ENCODE assay signal across 27 mouse cellular contexts in the genomic region with DNA sequence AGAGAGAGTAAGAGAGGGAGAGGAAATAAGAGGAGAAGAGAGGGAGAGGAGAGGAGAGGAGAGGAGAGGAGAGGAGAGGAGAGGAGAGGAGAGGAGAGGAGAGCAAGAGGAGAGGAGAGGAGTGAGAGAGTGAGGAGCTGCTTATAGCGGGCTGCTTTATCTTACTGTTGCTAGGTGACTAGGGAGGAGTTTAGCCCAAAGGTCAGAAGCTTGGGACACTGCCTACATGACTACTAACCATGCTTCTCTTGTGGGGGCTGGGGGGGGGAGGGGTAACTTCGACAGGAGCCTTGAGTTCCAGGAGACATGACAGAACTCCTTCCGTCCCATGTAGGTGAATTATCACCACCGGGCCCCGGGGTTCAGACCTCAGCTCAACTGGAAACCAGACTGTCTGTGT. TPM values are rescaled to one million over a fixed set of nuclear protein-coding genes. Genes with fewer than 3 reads are reported as not detected.
DNase-seq lines count a peak whose midpoint lies in the region; ATAC-seq and TF ChIP-seq lines count a peak whose summit lies in the region.
"Had no signal": no experiment of that assay in that cellular context is flagged by ENCODE, and none has a peak within 500 bp of the region (broad histone marks: within the 10 kb centered on the region; RNA-seq: fewer than 3 reads in every experiment).

No protein-coding gene starts in this region.

- TF ChIP-seq EP300 in liver, postnatal 0 days (IDR thresholded peaks at IDR 0.05; ENCODE audit: low read depth), result no peak

- H3K9me3 ChIP-seq in liver, embryonic 12.5 days (replicated peaks), result no peaks in the 10 kb centered on the region
- no peaks in the 10 kb centered on the region for H3K9me3 ChIP-seq in liver, postnatal 0 days (ENCODE audit: low read length)
- H3K9me3 ChIP-seq: embryonic facial prominence, embryonic 15.5 days; forebrain, embryonic 10.5 days; G1E; heart, embryonic 12.5 days; hindbrain, embryonic 15.5 days had no signal

- H3K27me3 ChIP-seq in liver, embryonic 12.5 days (replicated peaks), result no peaks in the 10 kb centered on the region
- no peaks in the 10 kb centered on the region for H3K27me3 ChIP-seq in liver, postnatal 0 days (ENCODE audit: insufficient read depth, low read length)
- H3K27me3 ChIP-seq: embryonic facial prominence, embryonic 15.5 days; hindbrain, embryonic 15.5 days had no signal

- no peaks in the 10 kb centered on the region for H3K36me3 ChIP-seq in liver, embryonic 12.5 days
- H3K36me3 ChIP-seq in liver, postnatal 0 days (replicated peaks; ENCODE audit: insufficient read depth, low read length), result no peaks in the 10 kb centered on the region
- H3K36me3 ChIP-seq: embryonic facial prominence, embryonic 15.5 days; forebrain, embryonic 10.5 days; G1E; heart, embryonic 12.5 days; hindbrain, embryonic 15.5 days had no signal

- whole genome bisulfite sequencing in liver, embryonic 12.5 days (ENCODE audit: insufficient replicate concordance), result 47% methylated on average over 5 of the region's 5 CpGs
- 57% methylated on average over 5 of the region's 5 CpGs for WGBS in liver, postnatal 0 days (ENCODE audit: insufficient replicate concordance)

- H3K4me1 ChIP-seq in liver, embryonic 12.5 days, result peaks cover 6% of the 10 kb centered on the region; the same call in 1 of the 2 replicates
- no peaks in the 10 kb centered on the region for H3K4me1 ChIP-seq in liver, postnatal 0 days (ENCODE audit: insufficient read depth)
- H3K4me1 ChIP-seq: embryonic facial prominence, embryonic 15.5 days; hindbrain, embryonic 15.5 days had no signal

- no peak overlapping the region for H3K27ac ChIP-seq in liver, embryonic 12.5 days
- no peak overlapping the region for H3K27ac ChIP-seq in liver, postnatal 0 days (ENCODE audit: low read depth)
- H3K27ac ChIP-seq: embryonic facial prominence, embryonic 15.5 days; hindbrain, embryonic 15.5 days had no signal

- no peak for TF ChIP-seq CTCF in liver, postnatal 0 days (IDR thresholded peaks at IDR 0.05; ENCODE audit: low read depth)

- DNase-seq in adrenal gland, adult 2 months, result peak; percentile 8
- DNase-seq in adrenal gland, adult 18-20 months (ENCODE audit: low spot score in 2 of 2), result no peak
- peak; percentile 29 for DNase-seq in embryo, embryonic 10 days (ENCODE audit: low spot score)
- no peak for DNase-seq in embryo, embryonic 9.5 days (ENCODE audit: extremely low spot score)
- DNase-seq in liver, postnatal 0 days, result no peak
- DNase-seq in yolk sac, embryonic 10.5 days (ENCODE audit: low spot score), result peak; percentile 32
- DNase-seq: adrenal gland, postnatal 25 days; B cell, adult 2 months; cerebellum, adult 11 months; cerebellum, adult 8-10 months; cerebellum, postnatal 14 days; gastrocnemius, postnatal 36 days; heart, adult 18-20 months; heart, postnatal 36 days; kidney, adult 11 months had no signal

- ATAC-seq in liver, embryonic 12.5 days, result peak; percentile 27; the same call in 1 of the 2 replicates
- ATAC-seq in liver, postnatal 0 days, result no peak
- ATAC-seq: CD4-positive, CD25-positive, alpha-beta regulatory T cell, adult 4 months; forebrain, embryonic 14.5 days had no signal

- no peak overlapping the region for H3K4me3 ChIP-seq in liver, embryonic 12.5 days
- no peak overlapping the region for H3K4me3 ChIP-seq in liver, postnatal 0 days (ENCODE audit: low read depth, low read length)
- H3K4me3 ChIP-seq: embryonic facial prominence, embryonic 15.5 days; erythroblast, embryonic 14.5 days; forebrain, embryonic 10.5 days; heart, embryonic 12.5 days; hindbrain, embryonic 15.5 days had no signal

- H3K9ac ChIP-seq in liver, embryonic 12.5 days, result no peak overlapping the region
- no peak overlapping the region for H3K9ac ChIP-seq in liver, postnatal 0 days (replicated peaks)
- H3K9ac ChIP-seq: embryonic facial prominence, embryonic 15.5 days; hindbrain, embryonic 15.5 days had no signal

- H3K4me2 ChIP-seq in liver, embryonic 12.5 days, result 0 out of 2 replicates have a peak overlapping the region, but pooled peaks have one; percentile 0
- H3K4me2 ChIP-seq in liver, postnatal 0 days (ENCODE audit: low read depth, low read length), result no peak overlapping the region
- H3K4me2 ChIP-seq: embryonic facial prominence, embryonic 15.5 days; heart, embryonic 12.5 days; hindbrain, embryonic 15.5 days had no signal

RNA-seq across cellular contexts. Expression of a gene that starts 20.3 kb away (rescaled TPM):
- under 1 TPM in 1 of 2 experiments, not detected in 1; 0.10 TPM for total RNA-seq in adrenal gland, adult 2 months (2021)
- not detected in 2 replicates for polyA plus RNA-seq in adrenal gland, adult 2 months (2012; rRNA removed)
- not detected for total RNA-seq in adrenal gland, adult 18-20 months (2021)
- 0.82 and 0.85 TPM in 2 replicates for polyA plus RNA-seq in liver, embryonic 12.5 days (2016; fragmentation: Nextera tagmentation; extraction: Ambion mirVana)
- not detected in 2 replicates for polyA plus RNA-seq in liver, postnatal 0 days (2015; fragmentation: Nextera tagmentation; extraction: Ambion mirVana)
- total RNA-seq: adrenal gland, postnatal 25 days; gastrocnemius, adult 8-10 months; heart, adult 18-20 months; heart, postnatal 36 days had no signal
- polyA plus RNA-seq: embryonic facial prominence, embryonic 11.5 days; erythroblast, embryonic 14.5 days; forebrain, embryonic 10.5 days; hindbrain, embryonic 11.5 days had no signal

RNA-seq across cellular contexts. Expression of a gene that starts 47.6 kb away (rescaled TPM):
- total RNA-seq in adrenal gland, adult 2 months (2021), result under 1 TPM; 0.24 to 0.55 TPM
- 0.02 TPM in 1 of 2 replicates, not detected in the other for polyA plus RNA-seq in adrenal gland, adult 2 months (2012; rRNA removed)
- under 1 TPM; 0.40 to 0.42 TPM for total RNA-seq in adrenal gland, adult 18-20 months (2021)
- not detected in 2 replicates for polyA plus RNA-seq in liver, embryonic 12.5 days (2016; fragmentation: Nextera tagmentation; extraction: Ambion mirVana)
- 0.01 TPM in 2 replicates for polyA plus RNA-seq in liver, postnatal 0 days (2015; fragmentation: Nextera tagmentation; extraction: Ambion mirVana)
- total RNA-seq: heart, postnatal 36 days had no signal
- polyA plus RNA-seq: embryonic facial prominence, embryonic 11.5 days; erythroblast, embryonic 14.5 days; forebrain, embryonic 14.5 days; heart, embryonic 12.5 days had no signal

Comparison
In these comparisons a context has a peak if more than half of its experiments do, and no peak if none do; other contexts are left out.
1. DNase-seq: peak in adrenal gland, adult 2 months (single experiment), embryo, embryonic 10 days (single experiment) and yolk sac, embryonic 10.5 days (single experiment); none in adrenal gland, adult 18-20 months (0 of 2), embryo, embryonic 9.5 days (single experiment) and liver, postnatal 0 days (single experiment).